Mouse (Mus musculus): ENCODE data around the gene Plcb4. TPM values are rescaled to one million over a fixed set of nuclear protein-coding genes. Genes with fewer than 3 reads are reported as not detected.

Gene Plcb4
- total and polyA plus RNA-seq, 3 experiments, result not detected

GRCm38 (mm10) chr2:135687585-135687984 lies 28.8 kb downstream of the Plcb4 start:
- Histone ChIP-seq H3K27me3 (replicated peaks) (no peaks in the 10 kb centered on the region), H3K4me1 (ENCODE audit: control insufficient read depth in 1 of 2, insufficient read depth in 2 of 2) (no peaks in the 10 kb centered on the region), H3K4me3 (replicated peaks in 1 of 3; ENCODE audit: low read depth in 2 of 3, low read length in 2 of 3, poor library complexity in 1 of 3) (no peak overlapping the region), H3K9me3 (replicated peaks; ENCODE audit: low read length) (peaks cover 61% of the 10 kb centered on the region), H3K79me2 (replicated peaks; ENCODE audit: control insufficient read depth, extremely low read depth, insufficient read depth, poor library complexity, severe bottlenecking) (no peaks in the 10 kb centered on the region), H3K4me2 (ENCODE audit: insufficient read depth, low read depth, poor library complexity, severe bottlenecking) (no peak overlapping the region), H3K9ac (ENCODE audit: insufficient read depth, low read depth) (no peak overlapping the region), H3K36me3 (replicated peaks in 1 of 2; ENCODE audit: control insufficient read depth in 1 of 2, insufficient read depth in 1 of 2, low read length in 1 of 2) (no peaks in the 10 kb centered on the region), H3K27ac (ENCODE audit: insufficient read depth, low read depth) (no peak overlapping the region)
- DNase-seq (ENCODE audit: extremely low read depth), result no peak
- dilution Hi-C loops (cut with MboI; ENCODE audit: extremely low pct_ligation_motif_present, extremely low pct_unique_long_range_greater_than_20kb, low sequenced_read_pairs) (no loop called here), in situ Hi-C loops (cut with MboI; ENCODE audit: low pct_ligation_motif_present, low pct_unique_long_range_greater_than_20kb, low sequenced_read_pairs) (no loop called here)
- TF ChIP-seq NRF1 (IDR thresholded peaks at IDR 0.05; ENCODE audit: low read depth, low read length) (no peak), ELF1 (IDR thresholded peaks at IDR 0.05; ENCODE audit: low read depth, low read length) (no peak), EP300 (IDR thresholded peaks at IDR 0.05; ENCODE audit: low read length) (no peak), ZKSCAN1 (IDR thresholded peaks at IDR 0.05; ENCODE audit: borderline replicate concordance, low read depth, low read length) (no peak), TBP (conservative IDR thresholded peaks at IDR 0.05; ENCODE audit: low read depth, low read length) (no peak), KAT2A (IDR thresholded peaks at IDR 0.05; ENCODE audit: insufficient replicate concordance, low read length) (no peak), MAX (IDR thresholded peaks at IDR 0.05; ENCODE audit: low read length) (no peak)

GRCm38 (mm10) chr2:135692568-135693488 lies 34.0 kb downstream of the Plcb4 start:
- Histone ChIP-seq H3K36me3 (replicated peaks in 1 of 2; ENCODE audit: control insufficient read depth in 1 of 2, insufficient read depth in 1 of 2, low read length in 1 of 2) (no peaks in the 10 kb centered on the region), H3K27ac (ENCODE audit: insufficient read depth, low read depth) (no peak overlapping the region), H3K4me3 (replicated peaks in 1 of 3; ENCODE audit: low read depth in 2 of 3, low read length in 2 of 3, poor library complexity in 1 of 3) (no peak overlapping the region), H3K9me3 (replicated peaks; ENCODE audit: low read length) (peaks cover 55% of the 10 kb centered on the region), H3K79me2 (replicated peaks; ENCODE audit: control insufficient read depth, extremely low read depth, insufficient read depth, poor library complexity, severe bottlenecking) (no peaks in the 10 kb centered on the region), H3K27me3 (replicated peaks) (no peaks in the 10 kb centered on the region), H3K4me2 (ENCODE audit: insufficient read depth, low read depth, poor library complexity, severe bottlenecking) (no peak overlapping the region), H3K4me1 (ENCODE audit: control insufficient read depth in 1 of 2, insufficient read depth in 2 of 2) (no peaks in the 10 kb centered on the region), H3K9ac (ENCODE audit: insufficient read depth, low read depth) (no peak overlapping the region)
- in situ Hi-C loops (cut with MboI; ENCODE audit: low pct_ligation_motif_present, low pct_unique_long_range_greater_than_20kb, low sequenced_read_pairs) (no loop called here), dilution Hi-C loops (cut with MboI; ENCODE audit: extremely low pct_ligation_motif_present, extremely low pct_unique_long_range_greater_than_20kb, low sequenced_read_pairs) (no loop called here)
- TF ChIP-seq EP300 (IDR thresholded peaks at IDR 0.05; ENCODE audit: low read length), result no peak
- TF ChIP-seq ZMIZ1 (IDR thresholded peaks at IDR 0.05; ENCODE audit: low read depth, low read length), result no peak
- TF ChIP-seq TBP (conservative IDR thresholded peaks at IDR 0.05; ENCODE audit: low read depth, low read length), result no peak
- no peak for TF ChIP-seq POLR2AphosphoS2 (IDR thresholded peaks at IDR 0.05; ENCODE audit: low read depth, low read length)
- no peak for TF ChIP-seq RAD21 (IDR thresholded peaks at IDR 0.05; ENCODE audit: low read depth, low read length)
- no peak for TF ChIP-seq MEF2A (IDR thresholded peaks at IDR 0.05; ENCODE audit: borderline replicate concordance, low read depth, low read length)
- TF ChIP-seq MAX (IDR thresholded peaks at IDR 0.05; ENCODE audit: low read length), result no peak
- TF ChIP-seq CTCF (conservative IDR thresholded peaks at IDR 0.05 in 1 of 2, IDR thresholded peaks at IDR 0.05 in 1 of 2; ENCODE audit: low read depth in 2 of 2, low read length in 2 of 2), result no peak
- TF ChIP-seq BHLHE40 (IDR thresholded peaks at IDR 0.05; ENCODE audit: low read depth, low read length), result no peak
- TF ChIP-seq ETS1 (conservative IDR thresholded peaks at IDR 0.05; ENCODE audit: low read depth, low read length), result no peak
- no peak for TF ChIP-seq ZC3H11A (IDR thresholded peaks at IDR 0.05; ENCODE audit: low read depth, low read length)
- TF ChIP-seq MAZ (IDR thresholded peaks at IDR 0.05; ENCODE audit: low read depth, low read length), result no peak
- TF ChIP-seq CHD2 (IDR thresholded peaks at IDR 0.05; ENCODE audit: low read length), result no peak
- DNase-seq (ENCODE audit: extremely low read depth), result no peak

Measured in CH12.LX (cell line).